Mouse (Mus musculus) common myeloid progenitor, adult 5-6 weeks (primary cell): Measurements from ENCODE around the gene Mst1r. TPM values are rescaled to one million over a fixed set of nuclear protein-coding genes. Genes with fewer than 3 reads are reported as not detected.

Source experiments
- ATAC-seq: replicated peaks from 2 replicates; pipeline ENCODE4 v1.8.0; 2016; ENCODE audit warnings: low read depth, mild to moderate bottlenecking, moderate TSS enrichment, inconsistent platforms; ENCODE audit not compliant: poor library complexity, severe bottlenecking
- total RNA-seq: library from RNA; stranded (forward); fragments of 200-1000, 187-1606 nt; gene quantifications from 2 replicates; pipeline ENCODE4 v1.2.3, GENCODE M21; 2017

Mst1r gene
- 0.41 TPM in 1 of 2 replicates, not detected in the other for total RNA-seq

DNA sequence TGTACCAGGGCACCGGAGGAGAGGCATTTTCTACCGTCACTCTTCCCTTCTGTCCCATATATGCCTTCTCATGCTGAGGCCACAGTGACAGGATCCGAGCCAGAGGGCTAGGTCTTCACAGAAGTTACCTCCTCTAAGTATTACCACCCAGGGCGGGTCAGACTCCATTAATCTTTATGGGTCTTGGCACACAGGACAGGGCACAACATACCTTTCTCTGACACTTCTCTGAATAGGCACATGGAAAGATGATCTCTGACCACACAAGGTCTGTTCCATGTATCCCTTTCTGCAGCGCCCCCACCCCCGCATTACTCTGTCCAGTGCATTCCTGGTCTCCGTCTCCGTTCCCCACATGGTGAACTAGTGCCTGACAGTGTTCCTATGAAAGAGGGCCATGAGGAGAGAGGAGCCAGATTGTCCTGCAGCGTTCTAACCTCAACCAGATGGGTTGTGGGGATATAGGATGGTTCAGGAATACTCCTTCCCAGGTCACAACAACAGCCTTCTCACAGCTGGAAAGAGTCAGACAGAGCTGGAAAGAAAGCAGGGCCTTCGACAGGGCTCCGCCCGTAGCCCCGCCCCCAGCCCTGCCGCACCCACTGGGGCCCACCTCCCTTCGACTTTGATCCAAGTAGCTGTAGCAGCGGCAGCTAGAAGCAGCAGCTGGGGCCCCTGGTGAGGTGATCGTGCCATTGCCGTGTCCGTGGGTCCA, at the start of gene Mst1r:
Gene Mst1r (plus strand): TSS at position 622 of the 715 bp plus-strand sequence.
- ATAC-seq, result peak; percentile 67

DNA sequence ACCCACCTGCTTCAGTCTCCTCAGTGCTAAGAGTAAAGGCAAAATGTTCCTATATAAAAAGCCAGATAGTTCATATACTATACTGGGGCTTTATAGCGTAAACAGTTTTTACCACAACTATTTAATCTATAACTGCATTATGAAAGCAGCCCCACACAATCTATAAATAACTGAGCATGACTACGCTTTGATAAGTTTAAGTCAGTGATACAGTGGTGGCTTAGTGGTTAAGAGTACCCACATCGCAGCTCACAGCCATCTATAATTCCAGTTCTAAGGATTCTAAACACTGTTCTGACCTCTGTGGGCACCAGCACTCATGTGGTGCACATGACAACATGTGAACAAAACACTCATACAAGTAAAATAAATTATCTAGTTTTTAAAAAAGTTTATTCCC, 48.3 kb upstream of the Mst1r start:
- ATAC-seq, result peak; percentile 66; the same call in 1 of the 2 replicates

DNA sequence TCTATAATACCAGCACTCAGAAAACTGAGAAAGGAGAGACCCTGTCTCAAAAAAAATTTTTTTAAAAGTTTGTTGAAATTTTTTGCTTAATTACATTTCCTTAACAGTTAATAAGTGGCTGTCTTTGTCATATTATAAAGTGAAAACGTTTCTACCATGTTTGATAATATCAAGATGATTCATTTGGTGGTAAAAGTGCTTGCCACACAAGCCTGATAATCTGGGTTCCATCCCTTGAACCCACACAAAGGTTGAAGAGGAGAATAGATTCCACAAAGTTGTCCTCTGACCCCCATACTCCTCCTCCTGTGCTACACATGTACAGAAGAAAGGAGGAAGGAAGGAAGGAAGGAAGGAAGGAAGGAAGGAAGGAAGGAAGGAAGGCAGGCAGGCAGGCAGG, 42.2 kb upstream of the Mst1r start:
- no peak for ATAC-seq

DNA sequence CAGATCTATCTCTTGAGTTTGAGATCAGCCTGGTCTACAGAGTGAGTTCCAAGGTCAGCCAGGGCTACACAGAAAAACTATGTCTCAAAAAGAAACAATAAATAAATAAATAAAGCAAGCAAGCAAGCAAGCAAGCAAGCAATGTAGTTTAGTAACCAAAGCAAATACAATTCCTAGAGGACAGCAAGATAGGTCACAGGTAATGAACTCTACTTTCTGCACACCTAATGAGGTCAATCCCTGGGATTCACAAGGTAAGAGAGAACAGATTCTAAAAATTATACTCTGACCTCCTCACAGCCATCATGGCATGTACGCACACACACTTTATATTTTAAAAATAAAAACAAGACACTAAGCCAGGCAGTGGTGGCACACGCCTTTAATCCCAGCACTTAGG, 40.6 kb upstream of the Mst1r start:
- no peak for ATAC-seq

DNA sequence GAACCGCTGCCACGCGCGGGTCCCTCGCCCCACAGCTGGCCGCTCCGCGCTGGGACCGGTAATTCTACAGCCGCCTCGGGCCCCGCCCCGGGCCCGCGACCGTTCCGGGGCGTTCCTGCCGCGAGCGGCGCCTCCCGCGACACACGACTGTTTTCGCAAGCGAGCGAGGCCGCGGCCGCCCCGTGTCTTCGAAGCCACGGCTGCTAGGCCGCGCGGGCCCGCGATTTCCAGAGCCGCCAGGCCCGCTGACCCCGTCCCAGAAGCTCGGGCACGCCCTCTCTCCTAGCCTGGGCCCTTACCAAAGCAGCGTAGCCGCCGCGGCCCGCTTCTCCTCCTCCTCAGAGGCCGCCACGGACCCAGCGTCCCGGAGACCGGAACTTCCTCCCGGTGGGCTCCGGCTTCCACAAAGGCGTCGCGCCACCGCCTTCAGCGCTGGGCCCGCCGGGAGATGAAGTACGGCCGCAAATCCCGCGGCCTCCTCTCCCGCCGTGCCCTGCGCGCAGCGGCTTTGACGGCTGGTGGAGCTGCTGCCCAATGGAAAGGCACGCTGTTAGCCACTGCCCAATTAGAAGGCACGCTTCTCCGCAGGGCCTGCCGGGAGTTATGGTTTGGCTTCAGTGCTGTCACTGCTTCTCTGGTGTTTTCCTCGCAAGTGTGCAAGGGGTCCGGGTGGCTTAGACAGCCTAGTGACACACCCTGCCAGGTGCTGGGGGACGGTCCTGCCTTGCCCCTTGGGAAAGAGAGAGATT, 34.1 kb upstream of the Mst1r start:
- ATAC-seq, result peak; percentile 99

DNA sequence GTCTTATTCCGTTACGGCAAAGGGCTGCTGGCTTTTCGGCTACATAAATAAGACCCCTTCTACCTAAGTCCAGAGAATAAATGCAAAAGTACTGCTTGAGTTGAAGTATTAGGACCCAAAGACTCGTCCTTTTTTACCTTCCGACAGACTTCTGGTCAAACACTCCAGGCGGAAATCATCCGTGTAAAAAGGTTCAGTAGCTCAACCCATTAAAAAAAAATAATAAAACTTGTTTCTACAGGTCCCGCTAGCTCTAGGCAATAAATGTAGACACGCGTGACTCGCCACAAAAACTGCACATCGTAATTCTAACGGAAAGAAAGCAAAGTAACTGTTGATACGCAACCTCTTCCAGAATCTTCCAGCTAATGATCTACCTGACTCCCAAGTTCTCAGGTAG, 33.5 kb upstream of the Mst1r start, which contains the start of gene Rbm6:
Gene Rbm6 (minus strand): TSS at position 101 of the 400 bp plus-strand sequence.
- ATAC-seq, result no peak

DNA sequence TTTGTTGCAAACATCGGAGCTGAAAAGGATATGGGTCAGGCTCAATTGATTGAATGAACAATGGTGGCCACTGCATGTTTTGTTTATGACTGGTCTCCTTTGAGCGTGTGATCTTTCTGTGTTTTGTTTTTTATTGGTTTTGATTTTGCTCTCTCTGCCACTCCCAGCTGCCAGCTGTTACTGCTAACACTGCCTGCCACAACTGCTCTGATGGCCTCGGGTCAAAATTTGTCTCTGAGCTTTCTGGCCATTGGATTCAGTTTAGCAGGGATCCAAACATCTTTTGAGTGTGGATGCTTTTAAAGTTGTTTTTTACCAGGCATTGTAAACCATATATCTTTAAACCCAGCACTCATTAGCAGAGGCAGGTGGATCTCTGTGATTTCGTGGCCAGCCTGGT, 26.3 kb upstream of the Mst1r start:
- ATAC-seq, result no peak

DNA sequence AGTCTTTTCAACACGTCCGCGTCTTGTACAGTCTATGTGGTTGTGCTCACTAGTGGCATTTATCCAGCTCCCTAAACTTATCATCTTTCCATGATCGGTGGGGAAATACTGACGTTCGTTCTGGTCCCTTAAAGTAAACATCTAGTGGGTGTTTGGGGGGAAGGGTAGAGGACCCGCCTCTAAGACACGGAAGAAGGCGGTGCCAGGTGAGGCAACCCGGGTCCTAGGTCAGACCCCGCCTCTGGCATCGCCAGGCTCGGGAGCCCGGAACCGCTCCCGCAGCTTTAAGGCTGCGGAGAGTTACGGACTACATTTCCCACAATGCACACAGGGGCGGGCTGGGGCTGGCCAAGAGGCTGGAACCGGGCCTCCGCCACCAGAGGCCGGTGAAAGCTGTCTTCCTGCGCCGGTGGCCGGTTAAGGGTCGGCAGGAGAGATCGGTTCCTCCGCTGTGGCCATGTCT, 18.8 kb upstream of the Mst1r start, which contains the start of gene Mon1a:
Gene Mon1a (plus strand): TSS at position 348 of the 463 bp plus-strand sequence.
- ATAC-seq, result peak; percentile 97

DNA sequence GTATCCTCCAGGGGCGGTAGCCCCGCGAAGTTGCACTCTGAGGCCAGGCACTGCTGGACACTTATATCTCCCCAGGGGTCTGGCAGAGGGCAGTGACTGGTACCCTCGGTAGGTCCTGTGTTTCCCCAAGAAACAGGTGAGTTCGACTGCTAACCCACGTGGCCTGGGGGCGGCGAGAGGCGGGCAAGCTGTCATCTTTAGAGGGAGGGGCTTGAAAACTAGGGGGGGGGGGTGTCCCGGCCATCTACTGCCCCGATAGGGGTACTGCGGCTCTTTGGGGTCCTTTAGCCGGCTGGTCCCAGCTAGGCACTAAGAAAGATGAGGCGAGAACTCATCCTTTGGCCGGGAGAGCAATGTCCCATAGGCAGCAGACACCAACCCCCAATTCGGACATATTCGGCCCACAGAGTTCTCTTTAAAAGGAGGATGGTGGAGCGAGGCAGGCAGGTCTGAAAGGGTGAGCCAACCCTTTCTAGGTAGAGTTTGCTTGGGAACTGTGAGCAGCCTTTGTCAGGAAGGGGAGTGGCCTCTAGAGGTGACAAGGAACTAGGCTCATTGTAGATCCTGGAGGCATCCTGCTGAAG, 18.3 kb upstream of the Mst1r start:
- ATAC-seq, result peak; percentile 46

DNA sequence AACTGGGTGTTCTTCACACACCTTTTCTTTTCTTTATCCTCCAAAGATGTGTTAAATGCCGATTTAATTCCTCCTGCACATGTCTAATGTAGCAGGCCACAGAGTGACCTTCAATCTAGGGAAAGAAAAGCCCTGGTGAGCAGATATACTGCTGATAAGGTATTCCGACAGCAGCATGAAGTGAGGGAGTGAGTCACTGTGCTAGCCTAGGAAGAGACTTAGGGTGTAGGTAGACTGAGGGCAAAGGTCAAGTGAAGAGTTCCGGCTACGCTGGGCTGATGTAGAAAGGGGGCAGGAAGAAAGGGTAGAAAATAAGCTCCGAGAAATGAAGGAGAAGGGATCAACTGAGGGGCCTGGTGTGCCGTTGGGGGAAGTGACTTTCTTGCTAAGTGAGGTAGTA, 16.4 kb upstream of the Mst1r start:
- no peak for ATAC-seq

DNA sequence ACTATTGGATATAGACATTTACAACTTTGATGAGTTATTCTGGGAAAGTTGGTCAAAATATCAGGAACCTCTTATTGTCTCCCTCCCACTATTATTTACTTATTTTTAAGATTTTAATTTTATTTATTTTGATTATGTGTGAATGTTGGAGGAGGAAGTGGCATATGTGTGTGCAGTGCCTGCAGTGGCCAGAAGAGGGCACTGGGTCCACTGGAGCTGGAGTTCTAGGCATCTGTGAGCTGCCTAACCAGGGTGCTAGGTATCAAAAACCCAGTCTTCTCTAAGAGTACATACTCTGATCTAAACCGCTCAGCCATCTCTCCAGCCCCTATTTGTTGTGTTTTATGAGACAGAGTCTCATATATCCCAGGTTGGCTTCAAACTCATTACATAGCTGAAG, 15.7 kb upstream of the Mst1r start:
- ATAC-seq, result no peak

DNA sequence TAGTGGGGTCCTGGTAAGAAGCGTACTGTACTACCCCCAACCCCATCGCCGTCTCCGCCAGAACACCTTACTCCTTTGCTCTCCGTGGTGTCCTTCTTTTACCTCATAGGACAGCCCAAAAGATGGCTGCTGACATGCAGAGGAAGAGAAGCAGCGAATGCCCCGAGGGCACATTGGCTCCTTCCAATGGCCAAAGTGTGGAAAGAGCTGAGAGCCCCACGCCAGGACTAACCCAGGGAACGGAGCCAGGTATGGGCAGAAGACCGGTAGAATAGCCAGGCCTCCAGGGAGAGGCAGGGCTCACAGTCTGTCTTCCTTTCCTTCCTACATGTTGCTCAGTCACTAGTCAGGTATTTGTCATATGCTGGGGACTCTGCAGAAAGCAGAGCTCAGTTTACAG, 8.1 kb upstream of the Mst1r start:
- no peak for ATAC-seq

DNA sequence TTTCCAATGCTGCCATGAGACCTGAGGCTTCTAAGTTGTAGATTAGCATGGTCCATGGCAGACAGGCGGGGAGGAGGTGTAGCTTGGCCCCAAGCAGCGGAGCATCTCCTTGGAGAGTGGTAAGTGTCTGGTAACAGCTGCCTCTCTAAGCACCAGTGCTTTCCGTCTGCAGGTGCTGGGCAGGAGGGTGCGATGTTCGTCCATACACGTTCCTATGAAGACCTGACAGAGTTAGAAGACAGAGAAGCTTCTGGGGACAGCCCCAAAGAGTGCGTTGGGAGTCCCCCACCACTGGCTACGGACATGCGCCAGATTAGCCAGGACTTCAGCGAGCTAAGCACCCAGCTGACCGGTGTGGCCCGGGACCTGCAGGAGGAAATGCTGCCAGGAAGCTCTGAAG, 6.8 kb upstream of the Mst1r start:
- ATAC-seq, result no peak

DNA sequence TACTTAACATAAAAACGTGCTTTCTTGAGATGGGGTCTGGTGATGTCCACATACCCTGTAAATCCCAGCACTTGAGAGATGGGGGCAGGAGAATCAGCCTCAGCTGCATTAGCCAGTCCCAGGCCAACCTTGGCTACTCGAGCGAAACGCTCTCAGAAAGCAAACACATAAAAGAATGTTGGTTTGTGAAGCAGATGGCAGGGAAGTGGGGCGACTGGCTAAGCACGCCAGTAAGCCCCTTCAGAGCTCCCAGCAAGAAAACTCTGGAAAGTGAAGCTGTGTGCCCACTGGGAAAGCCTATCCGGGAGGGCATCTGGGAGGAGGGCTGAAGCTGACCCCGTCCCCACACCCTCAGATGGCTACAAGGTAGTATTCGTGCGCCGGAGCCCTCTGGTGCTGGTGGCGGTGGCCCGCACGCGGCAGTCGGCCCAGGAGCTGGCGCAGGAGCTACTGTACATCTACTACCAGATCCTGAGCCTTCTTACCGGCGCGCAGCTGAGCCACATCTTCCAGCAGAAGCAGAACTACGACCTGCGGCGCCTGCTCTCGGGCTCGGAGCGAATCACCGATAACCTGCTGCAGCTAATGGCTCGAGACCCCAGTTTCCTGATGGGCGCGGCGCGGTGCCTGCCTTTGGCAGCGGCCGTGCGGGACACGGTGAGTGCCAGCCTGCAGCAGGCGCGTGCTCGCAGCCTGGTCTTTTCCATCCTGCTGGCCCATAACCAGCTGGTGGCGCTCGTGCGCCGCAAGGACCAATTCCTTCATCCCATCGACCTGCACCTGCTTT, 5.6 kb upstream of the Mst1r start:
- ATAC-seq, result peak; percentile 65

DNA sequence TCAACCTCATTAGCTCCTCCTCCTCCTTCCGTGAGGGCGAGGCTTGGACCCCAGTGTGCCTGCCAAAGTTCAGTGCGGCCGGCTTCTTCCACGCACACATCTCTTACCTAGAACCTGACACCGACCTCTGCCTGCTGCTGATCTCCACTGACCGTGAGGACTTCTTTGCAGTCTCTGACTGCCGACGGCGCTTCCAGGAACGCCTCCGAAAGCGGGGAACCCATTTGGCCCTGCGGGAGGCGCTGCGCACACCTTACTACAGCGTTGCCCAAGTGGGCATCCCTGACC, 5.1 kb upstream of the Mst1r start:
- ATAC-seq, result no peak

DNA sequence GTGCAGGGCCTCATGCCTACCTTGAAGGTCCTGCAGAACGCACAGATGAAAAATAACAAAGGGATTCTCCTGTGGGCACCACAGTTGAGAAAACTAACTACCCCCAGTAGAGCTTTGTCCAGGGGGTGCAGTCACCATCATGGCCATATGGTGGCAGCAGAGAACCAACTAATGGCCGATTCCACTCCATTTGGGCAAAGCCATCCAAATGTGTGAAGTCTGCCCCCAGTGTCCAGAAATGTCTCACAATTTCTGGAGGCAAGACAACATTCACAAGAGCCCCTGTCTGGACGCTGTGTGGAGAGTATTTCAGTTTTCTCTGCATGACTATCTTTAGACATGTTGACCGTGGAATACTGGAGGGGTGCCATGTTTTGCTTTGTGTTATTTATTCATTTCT, 1.9 kb upstream of the Mst1r start:
- ATAC-seq, result peak; percentile 81

DNA sequence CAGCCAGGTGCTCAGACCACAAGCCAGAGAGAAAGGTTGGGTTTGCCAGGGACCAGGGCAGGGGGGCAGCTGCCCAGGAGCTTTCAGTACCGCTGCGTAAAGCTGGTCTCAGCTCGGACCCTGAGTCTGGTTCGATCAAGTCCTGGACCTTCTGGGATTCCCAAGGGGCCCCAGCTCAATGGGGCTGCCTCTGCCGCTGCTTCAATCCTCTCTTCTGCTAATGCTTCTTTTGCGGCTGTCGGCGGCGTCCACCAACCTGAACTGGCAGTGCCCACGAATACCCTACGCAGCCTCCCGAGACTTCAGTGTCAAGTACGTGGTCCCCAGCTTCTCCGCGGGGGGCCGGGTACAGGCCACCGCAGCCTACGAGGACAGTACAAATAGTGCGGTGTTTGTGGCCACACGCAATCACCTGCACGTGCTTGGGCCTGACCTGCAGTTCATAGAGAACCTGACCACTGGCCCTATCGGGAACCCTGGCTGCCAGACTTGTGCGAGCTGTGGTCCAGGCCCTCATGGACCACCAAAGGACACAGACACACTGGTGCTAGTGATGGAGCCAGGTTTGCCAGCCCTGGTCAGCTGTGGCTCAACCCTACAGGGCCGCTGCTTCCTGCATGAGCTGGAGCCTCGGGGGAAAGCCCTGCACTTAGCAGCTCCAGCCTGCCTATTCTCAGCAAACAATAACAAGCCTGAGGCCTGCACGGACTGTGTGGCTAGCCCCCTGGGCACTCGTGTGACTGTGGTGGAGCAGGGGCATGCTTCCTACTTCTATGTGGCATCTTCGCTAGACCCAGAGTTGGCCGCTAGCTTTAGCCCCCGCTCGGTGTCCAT, 511 bp downstream of the Mst1r start:
- no peak for ATAC-seq

DNA sequence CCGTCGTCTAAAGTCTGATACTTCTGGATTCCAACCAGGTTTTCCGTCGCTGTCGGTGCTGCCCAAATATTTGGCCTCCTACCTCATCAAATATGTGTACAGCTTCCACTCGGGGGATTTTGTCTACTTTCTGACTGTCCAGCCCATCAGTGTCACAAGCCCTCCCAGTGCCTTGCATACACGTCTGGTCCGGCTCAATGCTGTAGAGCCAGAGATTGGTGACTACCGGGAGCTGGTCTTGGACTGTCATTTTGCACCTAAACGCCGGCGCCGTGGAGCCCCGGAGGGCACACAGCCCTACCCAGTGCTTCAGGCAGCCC, 1.1 kb downstream of the Mst1r start:
- no peak for ATAC-seq

DNA sequence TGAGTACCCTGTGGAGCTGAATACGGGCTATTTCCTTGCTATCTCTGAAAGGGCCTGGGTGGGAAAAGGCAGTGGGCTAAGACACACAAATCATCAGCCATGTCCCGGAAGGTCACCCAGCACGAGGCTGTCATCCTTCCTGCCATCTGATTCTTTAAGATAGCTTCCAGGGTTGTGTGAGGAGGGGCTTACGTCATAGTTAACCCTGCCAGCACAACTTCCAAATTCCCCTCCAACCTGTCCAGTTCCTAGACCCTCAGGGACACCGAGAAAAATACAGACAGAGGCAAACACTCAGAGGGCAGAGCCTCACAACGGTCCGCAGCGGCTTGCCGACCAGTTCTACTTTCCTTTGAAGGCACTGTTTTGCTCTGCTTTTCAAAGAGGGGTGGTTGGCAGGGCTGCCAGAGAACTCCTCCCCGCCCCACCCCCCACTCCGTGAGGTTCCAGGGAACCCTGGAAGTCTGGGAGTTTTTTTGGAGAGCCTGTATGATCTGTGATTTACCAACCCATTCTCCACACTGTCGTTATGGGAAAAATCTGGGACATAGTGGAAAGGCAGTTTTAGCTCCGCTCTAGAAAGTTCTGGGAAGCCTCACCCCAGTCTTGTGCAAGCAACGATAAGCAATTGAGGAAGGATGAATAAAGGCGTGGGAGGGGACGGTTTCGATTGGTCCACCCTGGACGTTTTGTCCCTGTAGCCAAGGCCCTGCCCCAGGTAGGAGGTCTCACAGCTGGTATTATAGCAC, 1.9 kb downstream of the Mst1r start:
- ATAC-seq, result no peak
